Comparison of ENCODE assay signal across 7 mouse cellular contexts in genomic region chr3:88684980-88685941, GRCm38 (mm10). TPM values are rescaled to one million over a fixed set of nuclear protein-coding genes. Genes with fewer than 3 reads are reported as not detected.
DNase-seq lines count a peak whose midpoint lies in the region; ATAC-seq lines count a peak whose summit lies in the region.

Khdc4 (plus strand) TSS chr3:88685803.

- under 1% methylated on average over 47 of the region's 47 CpGs for WGBS in intestine, embryonic 16.5 days
- 1% methylated on average over 47 of the region's 47 CpGs for whole genome bisulfite sequencing in midbrain, embryonic 11.5 days

- peak within 1 kb of the TSS; percentile 87 for H3K4me2 ChIP-seq in intestine, embryonic 16.5 days (ENCODE audit: low read depth, low read length)
- H3K4me2 ChIP-seq in midbrain, embryonic 11.5 days, result peak within 1 kb of the TSS; percentile 77

- peaks cover 14% of the 10 kb centered on the region for H3K4me1 ChIP-seq in intestine, embryonic 16.5 days (ENCODE audit: control insufficient read depth, insufficient read depth, low read length)
- H3K4me1 ChIP-seq in midbrain, embryonic 11.5 days (ENCODE audit: control insufficient read depth, insufficient read depth, low read length), result peaks cover 10% of the 10 kb centered on the region

- peak within 1 kb of the TSS; percentile 100 for H3K4me3 ChIP-seq in intestine, embryonic 16.5 days (ENCODE audit: low read length)
- H3K4me3 ChIP-seq in midbrain, embryonic 11.5 days (ENCODE audit: low read depth, low read length), result peak within 1 kb of the TSS; percentile 96

- ATAC-seq in intestine, embryonic 16.5 days, result peak; percentile 98
- peak; percentile 99 for ATAC-seq in midbrain, embryonic 11.5 days (ENCODE audit: low FRiP score)

- H3K36me3 ChIP-seq in intestine, embryonic 16.5 days (ENCODE audit: control insufficient read depth, insufficient read depth, low read length), result peaks cover 5% of the 10 kb centered on the region; the same call in 1 of the 2 replicates
- peaks cover 6% of the 10 kb centered on the region for H3K36me3 ChIP-seq in midbrain, embryonic 11.5 days (ENCODE audit: control insufficient read depth, insufficient read depth, low read length)

- peak; percentile 97 for DNase-seq in adrenal gland, adult 8-10 months
- DNase-seq in embryo, embryonic 9.5 days (ENCODE audit: extremely low spot score), result peak; percentile 96
- peak; percentile 92 to 97 for DNase-seq in gastrocnemius, postnatal 4 days (ENCODE audit: low spot score in 2 of 2)
- DNase-seq in left cerebral cortex, postnatal 36 days (ENCODE audit: low spot score in 2 of 2), result peak; percentile 97 to 98
- DNase-seq in midbrain, embryonic 11.5 days (ENCODE audit: low spot score, missing footprints), result peak; percentile 98
- DNase-seq in skeletal muscle tissue, adult 2 months (ENCODE audit: low read depth, low spot score), result peak; percentile 97

- peak within 1 kb of the TSS; percentile 98 for H3K27ac ChIP-seq in intestine, embryonic 16.5 days (ENCODE audit: low read length)
- H3K27ac ChIP-seq in midbrain, embryonic 11.5 days (ENCODE audit: low read depth, low read length), result peak within 1 kb of the TSS; percentile 89

- no peaks in the 10 kb centered on the region for H3K27me3 ChIP-seq in intestine, embryonic 16.5 days (replicated peaks; ENCODE audit: control insufficient read depth, insufficient read depth, low read length)
- no peaks in the 10 kb centered on the region for H3K27me3 ChIP-seq in midbrain, embryonic 11.5 days (ENCODE audit: control insufficient read depth, insufficient read depth, low read length)

- intact Hi-C loops in left cerebral cortex, postnatal 36 days (cut with DNase I), result no loop called here

- no peaks in the 10 kb centered on the region for H3K9me3 ChIP-seq in intestine, embryonic 16.5 days (ENCODE audit: control insufficient read depth, low read length)
- H3K9me3 ChIP-seq in midbrain, embryonic 11.5 days (ENCODE audit: control insufficient read depth, low read length), result no peaks in the 10 kb centered on the region

- peak within 1 kb of the TSS; percentile 99 for H3K9ac ChIP-seq in intestine, embryonic 16.5 days (ENCODE audit: low read depth, low read length)
- H3K9ac ChIP-seq in midbrain, embryonic 11.5 days (ENCODE audit: low read length), result peak within 1 kb of the TSS; percentile 97

RNA-seq across cellular contexts. Expression of gene Khdc4, which starts in this region (rescaled TPM):
- total RNA-seq in adrenal gland, adult 8-10 months (2022), result 10 to 100 TPM; 48.9 to 84.1 (median 58.1) TPM
- 10 to 100 TPM; 33.9 to 49.0 TPM for total RNA-seq in gastrocnemius, postnatal 4 days (2021)
- 61.1 and 61.5 TPM in 2 replicates for polyA plus RNA-seq in intestine, embryonic 16.5 days (2015; fragmentation: Nextera tagmentation; extraction: Ambion mirVana)
- 10 to 100 TPM; 42.4 to 63.2 TPM for total RNA-seq in left cerebral cortex, postnatal 36 days (2021)
- 107 and 109 TPM in 2 replicates for polyA plus RNA-seq in midbrain, embryonic 11.5 days (2014; fragmentation: Nextera tagmentation; extraction: Ambion mirVana)

Comparison
In these comparisons a context has a peak if more than half of its experiments do, and no peak if none do; other contexts are left out.
1. Peak in every context shown above with its lines: DNase-seq, ATAC-seq, H3K4me3 ChIP-seq and H3K27ac ChIP-seq.